Mouse (Mus musculus): ENCODE results near the gene Hspb9. TPM values are rescaled to one million over a fixed set of nuclear protein-coding genes. Genes with fewer than 3 reads are reported as not detected.

Hspb9 gene
- polyA plus RNA-seq, 1 experiment, result not detected

GRCm38 (mm10) chr11:100700710-100701109 is 12.9 kb upstream of the Hspb9 start:
- DNase-seq, result no peak
- H3K4me3 ChIP-seq (replicated peaks; ENCODE audit: insufficient read depth, low read depth, low read length), result no peak overlapping the region
- 72% methylated on average over 3 of the region's 3 CpGs for WGBS
- H3K4me1 ChIP-seq (ENCODE audit: control insufficient read depth, insufficient read depth, low read length), result no peaks in the 10 kb centered on the region
- no peak for TF ChIP-seq POLR2A (IDR thresholded peaks at IDR 0.05; ENCODE audit: borderline replicate concordance, insufficient read depth, low read length)
- no peak for TF ChIP-seq CTCF (IDR thresholded peaks at IDR 0.05; ENCODE audit: borderline replicate concordance, insufficient read depth, low read depth, low read length)
- no peak overlapping the region for H3K27ac ChIP-seq (ENCODE audit: insufficient read depth, low read length)
- no peaks in the 10 kb centered on the region for H3K27me3 ChIP-seq (ENCODE audit: control insufficient read depth, insufficient read depth, low read length)

- H3K4me3 ChIP-seq (replicated peaks; ENCODE audit: insufficient read depth, low read depth, low read length), result peak overlapping the region; percentile 11
- H3K27me3 ChIP-seq (ENCODE audit: control insufficient read depth, insufficient read depth, low read length), result no peaks in the 10 kb centered on the region
- no peak for DNase-seq
- no peak overlapping the region for H3K27ac ChIP-seq (ENCODE audit: insufficient read depth, low read length)
- TF ChIP-seq POLR2A (IDR thresholded peaks at IDR 0.05; ENCODE audit: borderline replicate concordance, insufficient read depth, low read length), result no peak
- no peak for TF ChIP-seq CTCF (IDR thresholded peaks at IDR 0.05; ENCODE audit: borderline replicate concordance, insufficient read depth, low read depth, low read length)
- 14% methylated on average over 14 of the region's 14 CpGs for WGBS
- H3K4me1 ChIP-seq (ENCODE audit: control insufficient read depth, insufficient read depth, low read length), result no peaks in the 10 kb centered on the region
Observed at GRCm38 (mm10) chr11:100701301-100701700, 12.3 kb upstream of the Hspb9 start.

GRCm38 (mm10) chr11:100702081-100702851 is 11.4 kb upstream of the Hspb9 start:
- H3K27ac ChIP-seq (ENCODE audit: insufficient read depth, low read length), result no peak overlapping the region
- DNase-seq, result peak; percentile 66 to 68
- no peak for TF ChIP-seq POLR2A (IDR thresholded peaks at IDR 0.05; ENCODE audit: borderline replicate concordance, insufficient read depth, low read length)
- peak; percentile 97 for TF ChIP-seq CTCF (IDR thresholded peaks at IDR 0.05; ENCODE audit: borderline replicate concordance, insufficient read depth, low read depth, low read length)
- no peaks in the 10 kb centered on the region for H3K27me3 ChIP-seq (ENCODE audit: control insufficient read depth, insufficient read depth, low read length)
- 21% methylated on average over 19 of the region's 19 CpGs for WGBS
- no peak overlapping the region for H3K4me3 ChIP-seq (replicated peaks; ENCODE audit: insufficient read depth, low read depth, low read length)
- H3K4me1 ChIP-seq (ENCODE audit: control insufficient read depth, insufficient read depth, low read length), result no peaks in the 10 kb centered on the region

- TF ChIP-seq CTCF (IDR thresholded peaks at IDR 0.05; ENCODE audit: borderline replicate concordance, insufficient read depth, low read depth, low read length), result no peak
- TF ChIP-seq POLR2A (IDR thresholded peaks at IDR 0.05; ENCODE audit: borderline replicate concordance, insufficient read depth, low read length), result no peak
- no peak overlapping the region for H3K27ac ChIP-seq (ENCODE audit: insufficient read depth, low read length)
- no peak overlapping the region for H3K4me3 ChIP-seq (replicated peaks; ENCODE audit: insufficient read depth, low read depth, low read length)
- H3K27me3 ChIP-seq (ENCODE audit: control insufficient read depth, insufficient read depth, low read length), result no peaks in the 10 kb centered on the region
- WGBS, result 60% methylated on average over 7 of the region's 7 CpGs
- DNase-seq, result no peak
- no peaks in the 10 kb centered on the region for H3K4me1 ChIP-seq (ENCODE audit: control insufficient read depth, insufficient read depth, low read length)
Observed at GRCm38 (mm10) chr11:100702906-100703305, 10.7 kb upstream of the Hspb9 start.

- WGBS, result 68% methylated on average over 11 of the region's 11 CpGs
- H3K27ac ChIP-seq (ENCODE audit: insufficient read depth, low read length), result no peak overlapping the region
- no peaks in the 10 kb centered on the region for H3K27me3 ChIP-seq (ENCODE audit: control insufficient read depth, insufficient read depth, low read length)
- H3K4me1 ChIP-seq (ENCODE audit: control insufficient read depth, insufficient read depth, low read length), result no peaks in the 10 kb centered on the region
- no peak overlapping the region for H3K4me3 ChIP-seq (replicated peaks; ENCODE audit: insufficient read depth, low read depth, low read length)
- DNase-seq, result no peak
- no peak for TF ChIP-seq CTCF (IDR thresholded peaks at IDR 0.05; ENCODE audit: borderline replicate concordance, insufficient read depth, low read depth, low read length)
- TF ChIP-seq POLR2A (IDR thresholded peaks at IDR 0.05; ENCODE audit: borderline replicate concordance, insufficient read depth, low read length), result no peak
Observed at GRCm38 (mm10) chr11:100703366-100703765, 10.3 kb upstream of the Hspb9 start.

- WGBS, result 52% methylated on average over 7 of the region's 7 CpGs
- Histone ChIP-seq H3K27me3 (ENCODE audit: control insufficient read depth, insufficient read depth, low read length) (no peaks in the 10 kb centered on the region), H3K27ac (ENCODE audit: insufficient read depth, low read length) (no peak within 1 kb of the TSS), H3K4me1 (ENCODE audit: control insufficient read depth, insufficient read depth, low read length) (no peaks in the 10 kb centered on the region), H3K4me3 (replicated peaks; ENCODE audit: insufficient read depth, low read depth, low read length) (no peak within 1 kb of the TSS)
- TF ChIP-seq CTCF (IDR thresholded peaks at IDR 0.05; ENCODE audit: borderline replicate concordance, insufficient read depth, low read depth, low read length), result no peak
- no peak for TF ChIP-seq POLR2A (IDR thresholded peaks at IDR 0.05; ENCODE audit: borderline replicate concordance, insufficient read depth, low read length)
- no peak for DNase-seq
Observed at GRCm38 (mm10) chr11:100703851-100704531, 9.7 kb upstream of the Hspb9 start, which contains the start of gene Dhx58. Gene Dhx58, minus strand, starts transcription at chr11:100704271.

GRCm38 (mm10) chr11:100705095-100705747 is 8.4 kb upstream of the Hspb9 start:
- TF ChIP-seq POLR2A (IDR thresholded peaks at IDR 0.05; ENCODE audit: borderline replicate concordance, insufficient read depth, low read length), result no peak
- TF ChIP-seq CTCF (IDR thresholded peaks at IDR 0.05; ENCODE audit: borderline replicate concordance, insufficient read depth, low read depth, low read length), result no peak
- no peak overlapping the region for H3K4me3 ChIP-seq (replicated peaks; ENCODE audit: insufficient read depth, low read depth, low read length)
- no peak for DNase-seq
- WGBS, result 87% methylated on average over 23 of the region's 23 CpGs
- no peak overlapping the region for H3K27ac ChIP-seq (ENCODE audit: insufficient read depth, low read length)
- no peaks in the 10 kb centered on the region for H3K27me3 ChIP-seq (ENCODE audit: control insufficient read depth, insufficient read depth, low read length)
- H3K4me1 ChIP-seq (ENCODE audit: control insufficient read depth, insufficient read depth, low read length), result no peaks in the 10 kb centered on the region

All from cerebellum, adult 2 months (tissue).